In the genomic region with DNA sequence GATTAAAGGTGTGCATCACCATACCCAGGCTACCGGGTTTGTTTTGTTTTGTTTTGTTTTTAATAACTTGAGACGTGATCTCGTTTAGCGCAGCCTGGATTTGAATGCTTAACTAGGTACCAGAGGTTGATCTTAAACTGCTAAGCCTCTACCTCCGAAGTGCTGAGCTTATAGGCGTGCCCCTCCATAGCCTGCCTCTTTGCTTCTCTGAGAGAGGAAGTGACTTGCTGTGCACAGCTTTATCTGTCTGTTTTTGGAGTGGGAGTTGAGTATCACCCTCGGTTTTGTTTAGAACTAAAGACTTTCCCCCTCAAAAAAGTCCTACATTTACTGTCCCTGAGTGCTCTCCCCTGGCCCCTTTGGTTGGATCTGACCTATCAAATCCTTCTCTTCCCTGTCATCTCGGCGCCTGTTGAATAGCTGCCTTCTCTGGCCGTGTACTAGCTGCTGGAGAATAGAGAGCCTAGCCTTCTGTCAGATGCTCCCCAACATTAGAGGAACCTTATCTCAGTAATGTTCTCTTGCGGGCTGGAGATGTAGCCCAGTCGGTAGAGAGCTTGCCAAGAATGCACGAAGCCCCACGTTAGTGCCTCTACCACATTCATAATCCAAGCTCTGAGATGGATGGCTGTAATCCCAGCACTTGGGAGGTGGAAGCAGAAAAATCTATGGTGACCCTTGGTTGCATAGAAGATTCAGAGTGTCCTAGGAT, we compare ENCODE assay signal across 9 mouse cellular contexts. TPM values are rescaled to one million over a fixed set of nuclear protein-coding genes. Genes with fewer than 3 reads are reported as not detected.
DNase-seq lines count a peak whose midpoint lies in the region; ATAC-seq and TF ChIP-seq lines count a peak whose summit lies in the region.
"Had no signal": no experiment of that assay in that cellular context is flagged by ENCODE, and none has a peak within 500 bp of the region (broad histone marks: within the 10 kb centered on the region; RNA-seq: fewer than 3 reads in every experiment).

No protein-coding gene starts in this region.

- peak overlapping the region; percentile 58 for H3K9ac ChIP-seq in heart, embryonic 12.5 days
- H3K9ac ChIP-seq in midbrain, postnatal 0 days (replicated peaks; ENCODE audit: low read length, poor library complexity, severe bottlenecking): no peak overlapping the region

- H3K4me2 ChIP-seq in heart, embryonic 12.5 days: peak overlapping the region; percentile 34
- 0 out of 2 replicates have a peak overlapping the region, but pooled peaks have one; percentile 0 for H3K4me2 ChIP-seq in midbrain, postnatal 0 days (ENCODE audit: low read depth, low read length, poor library complexity, severe bottlenecking)

- H3K36me3 ChIP-seq in heart, embryonic 12.5 days: no peaks in the 10 kb centered on the region
- no peaks in the 10 kb centered on the region for H3K36me3 ChIP-seq in midbrain, postnatal 0 days (ENCODE audit: insufficient read depth, low read length)

- WGBS in heart, embryonic 12.5 days: 37% methylated on average over 14 of the region's 14 CpGs
- WGBS in midbrain, postnatal 0 days: 58% methylated on average over 14 of the region's 14 CpGs

- peaks cover 26% of the 10 kb centered on the region for H3K4me1 ChIP-seq in heart, embryonic 12.5 days (replicated peaks)
- H3K4me1 ChIP-seq in midbrain, postnatal 0 days (ENCODE audit: insufficient read depth, low read length): peaks cover 9% of the 10 kb centered on the region; the same call in 1 of the 2 replicates

- ATAC-seq in heart, embryonic 12.5 days (ENCODE audit: insufficient number of reproducible peaks, low FRiP score): no peak
- ATAC-seq in CD4-positive, CD25-positive, alpha-beta regulatory T cell, adult 4 months: peak; percentile 54
- ATAC-seq in erythroid progenitor cell, adult 5-6 weeks (replicated peaks; ENCODE audit: low FRiP score, poor library complexity, severe bottlenecking): 0 out of 2 replicates have a peak, but pooled peaks have one; percentile 33
- ATAC-seq in midbrain, postnatal 0 days (ENCODE audit: low FRiP score): no peak

- H3K27me3 ChIP-seq in heart, embryonic 12.5 days (replicated peaks): no peaks in the 10 kb centered on the region
- H3K27me3 ChIP-seq in midbrain, postnatal 0 days (ENCODE audit: insufficient read depth, low read length): no peaks in the 10 kb centered on the region

- no peak for DNase-seq in heart, adult 9 months (ENCODE audit: low spot score in 2 of 2)
- DNase-seq in midbrain, postnatal 0 days (ENCODE audit: low spot score): no peak
- no peak for DNase-seq in layer of hippocampus, postnatal 14 days (ENCODE audit: low spot score in 2 of 2)
- DNase-seq in cerebellum, adult 9-11 months: no peak
- DNase-seq in kidney, postnatal 25 days: no peak

- H3K27ac ChIP-seq in heart, embryonic 12.5 days (ENCODE audit: poor library complexity, severe bottlenecking): peak overlapping the region; percentile 39
- no peak overlapping the region for H3K27ac ChIP-seq in midbrain, postnatal 0 days (ENCODE audit: low read depth, low read length)

- H3K4me3 ChIP-seq in heart, embryonic 12.5 days: 0 out of 2 replicates have a peak overlapping the region, but pooled peaks have one; percentile 5
- H3K4me3 ChIP-seq in midbrain, postnatal 0 days (ENCODE audit: low read depth, low read length): no peak overlapping the region

- no peak for TF ChIP-seq CTCF in midbrain, postnatal 0 days (IDR thresholded peaks at IDR 0.05)

- no peaks in the 10 kb centered on the region for H3K9me3 ChIP-seq in heart, embryonic 12.5 days (replicated peaks)
- H3K9me3 ChIP-seq in midbrain, postnatal 0 days (ENCODE audit: low read length): no peaks in the 10 kb centered on the region

RNA-seq across cellular contexts. Expression of a gene that starts 0.9 kb away (rescaled TPM):
- 528 and 544 TPM in 2 replicates for polyA plus RNA-seq in heart, embryonic 12.5 days (2016; fragmentation: Nextera tagmentation; extraction: Ambion mirVana)
- polyA plus RNA-seq in CD4-positive, CD25-positive, alpha-beta regulatory T cell, adult 4 months (2017; shearing (Covaris generic)): 100 to 1,000 TPM; 630 to 632 TPM
- total RNA-seq in erythroid progenitor cell, adult 5-6 weeks (2015; ENCODE audit: low replicate concordance): 284 and 321 TPM in 2 replicates
- 140 and 178 TPM in 2 replicates for total RNA-seq in erythroid progenitor cell, adult 5-6 weeks (2017; ENCODE audit: low replicate concordance)
- 583 and 680 TPM in 2 replicates for total RNA-seq in midbrain, postnatal 0 days (2014; rRNA removed)
- 1,182 and 1,189 TPM in 2 replicates for polyA plus RNA-seq in midbrain, postnatal 0 days (2015; fragmentation: Nextera tagmentation; extraction: Ambion mirVana)
- 100 to 1,000 TPM; 401 to 404 TPM for total RNA-seq in layer of hippocampus, postnatal 14 days (2021)

RNA-seq across cellular contexts. Expression of a gene that starts 51.1 kb away (rescaled TPM):
- not detected in 2 replicates for polyA plus RNA-seq in heart, embryonic 12.5 days (2016; fragmentation: Nextera tagmentation; extraction: Ambion mirVana)
- not detected for polyA plus RNA-seq in CD4-positive, CD25-positive, alpha-beta regulatory T cell, adult 4 months (2017; shearing (Covaris generic))
- total RNA-seq in erythroid progenitor cell, adult 5-6 weeks (2015; ENCODE audit: low replicate concordance): not detected in 2 replicates
- total RNA-seq in erythroid progenitor cell, adult 5-6 weeks (2017; ENCODE audit: low replicate concordance): not detected in 2 replicates
- not detected in 2 replicates for total RNA-seq in midbrain, postnatal 0 days (2014; rRNA removed)
- polyA plus RNA-seq in midbrain, postnatal 0 days (2015; fragmentation: Nextera tagmentation; extraction: Ambion mirVana): not detected in 2 replicates
- not detected for total RNA-seq in layer of hippocampus, postnatal 14 days (2021)
- polyA plus RNA-seq: limb, embryonic 11.5 days had no signal

Comparison
In these comparisons a context has a peak if more than half of its experiments do, and no peak if none do; other contexts are left out.
1. ATAC-seq: peak in CD4-positive, CD25-positive, alpha-beta regulatory T cell, adult 4 months (single experiment) and erythroid progenitor cell, adult 5-6 weeks (single experiment); none in heart, embryonic 12.5 days (single experiment) and midbrain, postnatal 0 days (single experiment).